Mouse (Mus musculus) midbrain, embryonic 13.5 days (tissue): ENCODE measurements around the gene Hnf1a. TPM values are rescaled to one million over a fixed set of nuclear protein-coding genes. Genes with fewer than 3 reads are reported as not detected.
"Not testable (repeated sequence)": the region's sequence is repeated elsewhere in the genome, so short reads cannot be mapped to it uniquely, and the experiment has no call there.

ENCODE experiments used
- ATAC-seq: fragments of 200-750 bp; cut with Nextera tagmentation; 2 replicates; pipeline ENCODE4 v1.8.0; 2017; ENCODE audit warnings: mild to moderate bottlenecking, moderate TSS enrichment, moderate library complexity
- H3K27ac ChIP-seq: fragments of 300-500 bp; sonication (generic); 2 replicates; pipeline ENCODE4 v1.5.1; 2015; ENCODE audit warnings: inconsistent platforms, mild to moderate bottlenecking, moderate library complexity
- H3K27me3 ChIP-seq: fragments of 300-500 bp; sonication (generic); 2 replicates; pipeline ENCODE4 v1.6.1; 2015; ENCODE audit warnings: mild to moderate bottlenecking, inconsistent platforms
- H3K36me3 ChIP-seq: fragments of 300-500 bp; sonication (generic); 2 replicates; pipeline ENCODE4 v1.6.1; 2015; ENCODE audit warnings: mild to moderate bottlenecking, inconsistent platforms
- H3K4me1 ChIP-seq: fragments of 300-500 bp; sonication (generic); replicated peaks from 2 replicates; pipeline ENCODE4 v1.6.1; 2015; ENCODE audit warnings: inconsistent platforms
- H3K4me2 ChIP-seq: fragments of 300-500 bp; sonication (generic); replicated peaks from 2 replicates; pipeline ENCODE4 v1.6.1; 2015; ENCODE audit warnings: moderate library complexity, mild to moderate bottlenecking, inconsistent platforms
- H3K4me3 ChIP-seq: fragments of 300-500 bp; sonication (generic); replicated peaks from 2 replicates; pipeline ENCODE4 v1.5.1; 2015; ENCODE audit warnings: mild to moderate bottlenecking, inconsistent platforms
- H3K9ac ChIP-seq: fragments of 300-500 bp; sonication (generic); replicated peaks from 2 replicates; pipeline ENCODE4 v1.6.1; 2015; ENCODE audit warnings: mild to moderate bottlenecking, inconsistent platforms
- H3K9me3 ChIP-seq: fragments of 300-500 bp; sonication (generic); 2 replicates; pipeline ENCODE4 v1.6.1; 2016; ENCODE audit warnings: mild to moderate bottlenecking, inconsistent platforms
- WGBS: fragments of 180-500 bp; shearing (Covaris S2); methylation state at CpG from one replicate; pipeline ENCODE4 v1.1.7; 2015; 5-methylcytosine and 5-hydroxymethylcytosine counted together
- polyA plus RNA-seq: library from polyadenylated mRNA; unstranded; fragments of >200 nt; fragmentation: Nextera tagmentation; extraction: Ambion mirVana; gene quantifications from 2 replicates; pipeline ENCODE4 v1.2.1, GENCODE M21; 2015

The Hnf1a gene
- polyA plus RNA-seq, 1 experiment from 2014 or later, result not detected

GRCm38 (mm10) chr5:114958069-114958468 is 12.8 kb downstream of the Hnf1a start:
- H3K4me2 ChIP-seq, result no peak overlapping the region
- no peak overlapping the region for H3K4me3 ChIP-seq
- H3K27ac ChIP-seq, result no peak overlapping the region
- H3K4me1 ChIP-seq, result 0 out of 2 replicates have a peak, but pooled peaks cover 6% of the 10 kb centered on the region
- ATAC-seq, result no peak
- H3K9ac ChIP-seq, result no peak overlapping the region
- no peaks in the 10 kb centered on the region for H3K36me3 ChIP-seq
- H3K9me3 ChIP-seq, result no peaks in the 10 kb centered on the region
- H3K27me3 ChIP-seq, result no peaks in the 10 kb centered on the region
- WGBS, result 85% methylated on average over 5 of the region's 5 CpGs

DNA sequence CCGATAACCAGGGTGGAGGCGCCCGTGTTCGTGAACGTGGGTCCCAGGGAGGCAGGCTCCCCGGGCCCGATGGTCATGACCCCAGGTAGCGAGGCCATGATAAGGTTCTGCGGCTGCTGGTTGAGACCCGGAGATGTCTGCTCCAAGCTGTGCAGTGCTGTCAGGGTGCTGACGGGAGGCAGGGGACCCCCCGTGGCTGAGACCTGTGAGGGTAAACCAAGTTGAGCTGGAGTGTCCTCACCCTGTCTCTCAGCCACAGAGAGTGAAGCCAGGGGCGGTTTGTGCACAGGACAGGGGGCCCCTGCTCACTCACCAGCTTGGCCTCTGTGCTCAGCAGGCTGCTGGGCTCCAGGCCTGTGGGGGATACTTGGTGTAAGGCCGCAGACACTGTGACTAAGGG is 17.6 kb downstream of the Hnf1a start:
- peaks cover 18% of the 10 kb centered on the region for H3K36me3 ChIP-seq
- no peak overlapping the region for H3K27ac ChIP-seq
- no peak overlapping the region for H3K4me2 ChIP-seq
- H3K4me3 ChIP-seq, result no peak overlapping the region
- H3K4me1 ChIP-seq, result peaks cover 12% of the 10 kb centered on the region
- no peak overlapping the region for H3K9ac ChIP-seq
- no peaks in the 10 kb centered on the region for H3K9me3 ChIP-seq
- no peak for ATAC-seq
- H3K27me3 ChIP-seq, result no peaks in the 10 kb centered on the region
- 92% methylated on average over 14 of the region's 14 CpGs for WGBS

- Histone ChIP-seq H3K27ac (no peak overlapping the region), H3K4me1 (peaks cover 12% of the 10 kb centered on the region), H3K9ac (no peak overlapping the region), H3K9me3 (no peaks in the 10 kb centered on the region), H3K4me3 (no peak overlapping the region), H3K4me2 (no peak overlapping the region), H3K27me3 (no peaks in the 10 kb centered on the region), H3K36me3 (peaks cover 38% of the 10 kb centered on the region)
- peak; percentile 27; the same call in 1 of the 2 replicates for ATAC-seq
- WGBS, result 87% methylated on average over 21 of the region's 21 CpGs
These were observed 19.5 kb downstream of the Hnf1a start for GRCm38 (mm10) chr5:114951279-114951880.

GRCm38 (mm10) chr5:114950669-114951068 is 20.2 kb downstream of the Hnf1a start:
- H3K27ac ChIP-seq, result no peak overlapping the region
- H3K4me1 ChIP-seq, result peaks cover 12% of the 10 kb centered on the region
- no peaks in the 10 kb centered on the region for H3K9me3 ChIP-seq
- no peak overlapping the region for H3K4me3 ChIP-seq
- H3K36me3 ChIP-seq, result peaks cover 45% of the 10 kb centered on the region
- H3K9ac ChIP-seq, result no peak overlapping the region
- ATAC-seq, result no peak
- H3K4me2 ChIP-seq, result no peak overlapping the region
- 69% methylated on average over 12 of the region's 12 CpGs for WGBS
- no peaks in the 10 kb centered on the region for H3K27me3 ChIP-seq

DNA sequence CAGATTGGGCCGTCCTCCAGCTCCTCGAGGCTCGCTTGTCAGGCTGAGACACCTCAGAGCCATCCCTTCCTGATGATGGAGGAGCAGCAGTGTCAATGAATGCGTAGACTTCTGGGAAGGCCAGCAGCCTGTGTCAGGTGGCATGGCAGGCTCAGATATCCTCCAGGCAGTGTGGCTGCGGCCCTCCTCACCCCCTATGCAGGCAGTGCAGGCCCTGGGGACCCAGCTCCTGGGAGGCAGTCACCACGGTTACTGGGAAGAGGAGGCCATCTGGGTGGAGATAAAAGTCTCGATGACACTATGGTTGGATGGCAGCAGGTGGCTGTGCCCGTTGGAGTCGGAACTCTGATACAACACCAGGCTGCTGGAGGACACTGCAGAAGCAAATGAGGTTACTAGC is 21.1 kb downstream of the Hnf1a start:
- H3K4me2 ChIP-seq, result no peak overlapping the region
- peak overlapping the region; percentile 36; the same call in 1 of the 2 replicates for H3K27ac ChIP-seq
- no peak for ATAC-seq
- peaks cover 46% of the 10 kb centered on the region for H3K36me3 ChIP-seq
- no peaks in the 10 kb centered on the region for H3K27me3 ChIP-seq
- H3K4me1 ChIP-seq, result peaks cover 12% of the 10 kb centered on the region
- H3K9ac ChIP-seq, result no peak overlapping the region; the same call in 1 of the 2 replicates
- WGBS, result 74% methylated on average over 9 of the region's 9 CpGs
- H3K9me3 ChIP-seq, result no peaks in the 10 kb centered on the region
- no peak overlapping the region for H3K4me3 ChIP-seq

GRCm38 (mm10) chr5:114949316-114949715 is 21.6 kb downstream of the Hnf1a start:
- ATAC-seq, result peak; percentile 15; the same call in 1 of the 2 replicates

GRCm38 (mm10) chr5:114948891-114949290 is 22.0 kb downstream of the Hnf1a start:
- Histone ChIP-seq H3K4me2 (no peak overlapping the region), H3K36me3 (peaks cover 46% of the 10 kb centered on the region), H3K9me3 (no peaks in the 10 kb centered on the region), H3K27ac (0 out of 2 replicates have a peak overlapping the region, but pooled peaks have one; percentile 36), H3K4me3 (no peak overlapping the region), H3K9ac (no peak overlapping the region), H3K4me1 (peaks cover 12% of the 10 kb centered on the region), H3K27me3 (no peaks in the 10 kb centered on the region)
- no peak for ATAC-seq
- 83% methylated on average over 6 of the region's 6 CpGs for WGBS

More at GRCm38 (mm10) chr5:114949316-114949715, 21.6 kb downstream of the Hnf1a start:
- Histone ChIP-seq H3K36me3 (peaks cover 46% of the 10 kb centered on the region), H3K4me2 (no peak overlapping the region), H3K9me3 (no peaks in the 10 kb centered on the region), H3K4me3 (no peak overlapping the region), H3K27ac (0 out of 2 replicates have a peak overlapping the region, but pooled peaks have one; percentile 36), H3K27me3 (no peaks in the 10 kb centered on the region), H3K9ac (no peak overlapping the region; the same call in 1 of the 2 replicates), H3K4me1 (peaks cover 12% of the 10 kb centered on the region)
- WGBS, result 61% methylated on average over 5 of the region's 5 CpGs

GRCm38 (mm10) chr5:114945072-114945471 is 25.8 kb downstream of the Hnf1a start:
- Histone ChIP-seq H3K4me1 (peaks cover 30% of the 10 kb centered on the region), H3K9me3 (no peaks in the 10 kb centered on the region), H3K27me3 (no peaks in the 10 kb centered on the region), H3K4me3 (no peak overlapping the region), H3K4me2 (no peak overlapping the region), H3K9ac (no peak overlapping the region), H3K36me3 (peaks cover 45% of the 10 kb centered on the region), H3K27ac (no peak overlapping the region)
- 97% methylated on average over 10 of the region's 10 CpGs for WGBS
- ATAC-seq, result no peak

DNA sequence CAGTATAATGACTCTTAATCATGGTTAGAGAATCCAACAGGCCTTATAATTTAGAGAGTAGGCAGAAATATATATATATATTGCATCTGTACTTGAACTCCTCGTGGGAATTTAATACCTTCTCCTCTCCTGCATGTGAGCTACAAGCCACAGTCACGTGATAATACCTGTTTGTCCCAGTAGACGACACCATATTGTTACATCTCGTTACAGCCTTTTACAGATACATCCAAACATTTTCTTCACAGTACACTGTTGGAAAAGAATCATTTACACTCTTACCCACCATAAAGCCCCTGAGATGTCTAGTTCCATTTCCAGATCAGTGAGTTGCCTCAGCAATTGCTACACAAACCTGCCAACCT is 28.1 kb downstream of the Hnf1a start:
- Histone ChIP-seq H3K9me3 (no peaks in the 10 kb centered on the region), H3K27me3 (no peaks in the 10 kb centered on the region), H3K9ac (peak overlapping the region; percentile 91), H3K4me2 (peak overlapping the region; percentile 88), H3K4me3 (peak overlapping the region; percentile 93), H3K4me1 (peaks cover 18% of the 10 kb centered on the region), H3K27ac (peak overlapping the region; percentile 91), H3K36me3 (peaks cover 22% of the 10 kb centered on the region)
- WGBS, result 37% methylated on average over 4 of the region's 4 CpGs
- ATAC-seq, result no peak

DNA sequence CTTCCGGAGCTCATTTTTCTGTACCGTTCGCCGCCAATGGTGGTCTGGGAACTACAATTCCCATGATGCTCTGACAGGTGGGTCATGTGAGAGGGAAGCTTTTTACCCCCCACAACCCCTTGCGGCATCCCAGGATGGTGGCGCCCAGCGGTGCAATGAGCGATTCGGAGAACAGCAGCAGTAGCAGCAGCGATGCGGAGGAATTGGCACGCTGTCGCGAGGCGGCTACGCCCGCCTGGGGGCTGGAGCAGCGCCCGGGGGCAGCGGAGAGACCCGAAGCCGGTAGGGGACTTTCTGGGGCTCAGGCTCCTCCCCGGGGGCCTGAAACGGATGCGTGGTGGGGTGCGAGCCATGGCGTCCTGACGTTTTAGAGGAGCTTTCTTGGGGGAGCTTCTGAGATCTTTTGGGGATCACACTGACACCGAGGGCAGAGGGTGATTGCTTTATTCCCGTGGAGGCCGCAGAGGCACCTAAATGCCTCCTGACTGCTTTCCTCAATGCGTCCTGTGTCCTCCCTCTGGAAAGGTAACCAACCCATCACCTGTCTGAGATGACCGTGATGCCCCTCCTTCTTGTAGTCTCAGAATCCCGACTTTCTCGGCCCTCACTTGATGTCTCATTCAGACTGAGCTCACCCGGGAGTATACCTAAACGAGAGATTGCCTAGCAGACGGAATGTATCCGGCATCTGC is 28.7 kb downstream of the Hnf1a start, which contains the start of gene 2210016L21Rik:
Gene 2210016L21Rik (plus strand): TSS at position 85 of the 692 bp plus-strand sequence.
- peak; percentile 95 for ATAC-seq
- H3K9me3 ChIP-seq, result no peaks in the 10 kb centered on the region
- peaks cover 17% of the 10 kb centered on the region for H3K36me3 ChIP-seq
- under 1% methylated on average over 39 of the region's 39 CpGs for WGBS
- H3K4me1 ChIP-seq, result peaks cover 18% of the 10 kb centered on the region
- peak within 1 kb of the TSS; percentile 91 for H3K27ac ChIP-seq
- H3K27me3 ChIP-seq, result no peaks in the 10 kb centered on the region
- peak within 1 kb of the TSS; percentile 88 for H3K4me2 ChIP-seq
- peak within 1 kb of the TSS; percentile 91 for H3K9ac ChIP-seq
- H3K4me3 ChIP-seq, result peak within 1 kb of the TSS; percentile 93

DNA sequence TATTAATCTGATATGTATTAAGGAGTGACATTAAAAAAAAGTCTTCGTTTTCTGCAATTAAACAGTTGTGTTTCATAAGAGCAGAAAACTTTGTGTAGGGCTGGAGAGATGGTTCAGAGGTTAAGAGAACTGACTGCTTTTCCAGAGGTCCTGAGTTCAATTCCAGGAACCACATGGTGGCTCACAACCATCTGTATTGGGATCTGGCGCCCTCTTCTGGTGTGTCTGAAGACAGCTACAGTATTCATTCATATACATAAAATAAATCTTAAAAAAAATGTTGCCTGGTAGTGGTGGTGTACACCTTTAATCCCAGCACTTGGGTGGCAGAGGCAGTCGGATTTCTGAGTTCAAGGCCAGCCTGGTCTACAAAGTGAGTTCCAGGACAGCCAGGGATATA is 29.8 kb downstream of the Hnf1a start:
- not testable (repeated sequence) for H3K9me3 ChIP-seq, H3K9ac ChIP-seq, H3K4me3 ChIP-seq, H3K36me3 ChIP-seq, H3K27ac ChIP-seq, ATAC-seq, H3K27me3 ChIP-seq
- H3K4me2 ChIP-seq, result peak overlapping the region; percentile 88; the same call in 1 of the 2 replicates
- WGBS, result 52% methylated on average over 3 of the region's 3 CpGs
- peaks cover 18% of the 10 kb centered on the region for H3K4me1 ChIP-seq

DNA sequence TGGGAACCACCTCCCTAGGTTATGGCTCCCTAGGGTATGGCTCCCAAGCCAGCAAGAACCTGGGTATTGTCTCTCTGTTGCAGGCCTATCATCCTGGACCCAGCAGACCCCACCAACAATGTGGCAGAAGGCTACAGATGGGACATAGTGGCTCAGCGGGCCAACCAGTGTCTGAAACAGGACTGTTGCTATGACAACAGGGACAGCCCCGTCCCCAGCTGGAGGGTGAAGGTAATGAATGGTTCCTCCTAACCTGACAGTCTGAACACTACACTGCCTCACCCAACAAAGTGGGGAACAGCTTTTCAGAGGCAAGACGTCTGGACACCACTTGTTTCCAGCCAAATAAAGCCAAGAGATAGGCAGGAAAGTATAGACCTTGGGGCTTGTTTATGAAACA is 35.1 kb downstream of the Hnf1a start:
- Histone ChIP-seq H3K27me3 (no peaks in the 10 kb centered on the region), H3K9ac (no peak overlapping the region), H3K4me3 (no peak overlapping the region), H3K27ac (no peak overlapping the region), H3K4me1 (peaks cover 6% of the 10 kb centered on the region), H3K9me3 (no peaks in the 10 kb centered on the region), H3K4me2 (no peak overlapping the region), H3K36me3 (no peaks in the 10 kb centered on the region)
- WGBS, result 21% methylated on average over 3 of the region's 3 CpGs
- no peak for ATAC-seq
